Mouse (Mus musculus) monocyte, adult 5-6 weeks (primary cell): ENCODE measurements around the gene Mettl7b. TPM values are rescaled to one million over a fixed set of nuclear protein-coding genes. Genes with fewer than 3 reads are reported as not detected.

Experiments
- ATAC-seq: fragments of 153-309, 156-312 bp; replicated peaks from 2 replicates; pipeline ENCODE4 v1.8.0; 2017; ENCODE audit warnings: mild to moderate bottlenecking; ENCODE audit not compliant: low TSS enrichment, insufficient number of reproducible peaks, severe bottlenecking, poor library complexity, low FRiP score
- total RNA-seq: library from RNA; stranded (forward); fragments of 200-1000, 200-491, 200-594 nt; gene quantifications from 3 replicates; pipeline ENCODE4 v1.2.3, GENCODE M21; 2017

Gene Mettl7b
- total RNA-seq, 1 experiment from 2014 or later: not detected

DNA sequence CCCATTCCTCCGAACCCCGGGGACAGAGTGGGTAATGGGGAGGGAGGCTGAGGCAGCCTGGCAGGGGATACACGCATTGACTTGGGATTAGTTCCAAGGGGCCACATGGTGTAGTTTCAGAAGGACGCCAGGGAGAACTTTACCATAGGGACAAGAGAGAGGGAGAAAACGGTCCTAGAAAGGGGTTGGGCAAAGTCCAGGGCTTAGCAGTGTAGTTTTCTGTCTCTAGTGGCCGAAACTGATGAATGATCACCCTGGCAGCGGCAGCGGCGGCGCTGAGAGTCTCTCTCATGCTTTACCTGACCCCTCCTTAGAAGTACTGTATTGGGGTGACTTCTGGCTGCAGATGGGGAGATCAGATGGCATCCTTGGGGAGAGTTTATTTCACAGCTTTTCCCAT, 2.4 kb downstream of the Mettl7b start:
- ATAC-seq: no peak

DNA sequence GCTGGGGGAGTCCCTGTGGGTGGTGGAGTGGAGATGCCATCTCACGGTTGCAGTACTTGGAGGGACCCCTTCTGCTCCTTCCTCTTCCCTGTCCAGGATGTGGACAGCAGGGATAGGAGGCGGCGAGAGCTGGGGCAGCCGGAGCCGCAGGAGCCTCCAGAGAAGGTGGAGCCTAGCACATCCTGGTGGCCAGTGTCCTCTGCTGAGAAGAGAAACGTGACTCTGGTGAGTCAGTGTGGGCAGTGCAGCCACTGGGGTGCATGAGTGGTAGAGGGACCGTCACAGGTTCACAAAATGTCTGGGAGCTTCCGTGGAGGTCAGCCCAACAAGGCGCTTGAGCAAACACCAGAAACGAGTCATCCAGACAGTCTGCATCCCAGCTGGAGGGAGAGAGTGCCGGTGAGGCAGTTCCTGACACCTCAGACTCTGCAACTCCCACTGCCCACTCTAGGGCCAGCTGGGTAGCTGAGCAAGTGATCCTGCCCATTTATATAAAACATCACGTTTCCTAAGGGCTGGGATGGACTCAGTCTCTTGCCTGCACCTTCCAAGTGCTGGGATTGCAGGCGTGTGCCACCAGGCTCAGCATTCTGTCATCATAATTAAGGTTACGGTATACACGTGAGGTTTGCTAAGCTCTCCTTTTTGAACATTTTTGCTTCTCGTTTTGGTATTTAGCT, 10.4 kb downstream of the Mettl7b start:
- ATAC-seq: no peak

DNA sequence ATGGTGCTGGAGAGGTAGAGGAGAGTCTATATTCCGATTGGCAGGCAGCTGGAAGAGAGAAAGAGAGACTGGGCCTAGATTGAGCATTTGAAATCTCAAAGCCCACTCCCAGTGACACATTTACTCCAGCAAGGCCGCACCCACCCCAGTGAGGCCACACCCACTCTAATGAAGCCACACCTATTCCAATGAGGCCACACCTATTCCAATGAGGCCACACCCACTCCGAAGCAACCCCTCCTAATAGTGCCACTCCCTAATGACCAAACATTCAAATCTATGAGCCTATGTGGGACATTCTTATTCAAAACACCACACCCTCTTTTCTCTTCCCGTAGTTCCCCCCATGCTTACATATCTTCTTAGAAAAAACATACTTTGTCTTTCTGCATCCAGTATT, 13.3 kb downstream of the Mettl7b start:
- no peak for ATAC-seq

DNA sequence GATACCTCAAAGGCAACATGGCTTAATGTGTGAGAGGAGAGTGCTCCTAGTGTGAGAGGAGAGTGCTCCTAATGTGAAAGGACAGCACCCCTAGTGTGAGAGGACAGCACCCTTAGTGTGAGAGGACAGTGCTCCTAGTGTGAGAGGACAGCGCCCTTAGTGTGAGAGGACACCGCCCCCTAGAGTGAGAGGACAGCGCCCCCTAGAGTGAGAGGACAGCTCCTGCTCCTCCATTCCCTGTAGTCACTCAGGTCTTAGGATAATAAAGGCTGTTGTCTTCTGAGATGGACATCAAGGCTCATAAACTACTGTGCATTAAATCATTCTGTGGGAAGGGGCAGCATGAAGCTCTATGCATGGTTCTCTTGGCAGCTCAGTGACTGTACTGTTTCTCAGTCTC, 15.1 kb downstream of the Mettl7b start:
- ATAC-seq: no peak

DNA sequence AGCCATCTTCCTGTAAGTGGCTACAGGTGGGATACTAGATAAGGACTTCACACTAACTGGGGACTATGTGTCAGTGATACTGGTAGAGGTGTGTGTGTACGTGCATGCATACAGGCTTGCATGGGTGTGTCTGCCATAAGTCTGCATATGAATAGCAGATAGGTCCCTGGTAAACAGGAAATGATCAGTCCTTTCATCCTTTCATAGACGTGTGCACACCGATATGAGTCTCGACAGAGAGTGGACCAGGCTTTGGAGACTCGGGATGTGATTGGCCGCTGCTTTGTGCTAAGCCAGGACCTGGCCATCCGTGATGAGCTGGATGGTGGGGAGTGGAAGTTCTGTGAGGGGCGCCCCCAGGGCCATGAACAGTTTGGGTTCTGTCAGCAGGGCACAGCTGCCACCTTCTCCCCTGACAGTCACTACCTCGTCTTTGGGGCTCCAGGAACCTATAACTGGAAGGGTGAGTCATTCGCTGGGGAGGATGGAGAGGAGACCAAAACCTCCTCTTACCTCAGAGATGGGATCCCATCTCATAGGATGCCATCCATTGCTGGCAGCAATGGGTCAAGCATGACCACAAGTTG, 20.2 kb downstream of the Mettl7b start:
- no peak for ATAC-seq

DNA sequence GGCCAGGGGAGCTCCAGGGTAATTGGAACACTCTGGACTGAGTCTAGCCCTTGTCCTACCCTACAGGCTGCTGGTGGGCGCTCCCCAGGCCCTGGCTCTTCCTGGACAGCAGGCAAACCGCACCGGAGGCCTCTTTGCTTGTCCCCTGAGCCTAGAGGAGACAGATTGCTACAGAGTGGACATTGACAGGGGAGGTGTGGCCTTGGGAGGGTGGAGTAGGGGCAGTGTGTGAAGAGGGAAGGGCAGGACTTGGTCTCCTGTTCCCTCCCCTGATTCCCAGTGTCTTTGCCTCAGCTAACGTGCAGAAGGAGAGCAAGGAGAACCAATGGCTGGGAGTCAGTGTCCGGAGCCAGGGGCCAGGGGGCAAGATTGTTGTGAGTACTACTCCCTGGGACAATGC, 21.8 kb downstream of the Mettl7b start:
- ATAC-seq: no peak

DNA sequence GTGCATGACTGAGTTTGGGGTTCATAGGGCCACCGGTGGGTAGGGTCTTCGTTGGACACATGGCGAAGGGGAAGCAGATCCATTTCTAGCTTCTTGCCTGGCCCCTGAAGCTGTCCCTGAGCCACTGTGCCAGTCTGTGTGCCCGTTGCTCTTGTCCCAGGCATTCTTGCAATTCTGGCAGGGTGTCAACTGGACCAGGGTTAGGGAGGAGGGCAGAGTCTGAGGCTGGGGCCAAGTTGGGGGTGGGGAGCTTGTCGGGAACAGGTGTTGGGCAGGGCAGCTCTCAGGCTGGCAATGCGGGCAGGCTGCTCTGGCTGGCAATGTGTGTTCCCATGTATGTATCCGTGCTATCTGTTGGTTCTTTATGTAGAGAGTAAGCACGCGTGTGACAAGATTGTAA, 22.3 kb downstream of the Mettl7b start:
- ATAC-seq: no peak

DNA sequence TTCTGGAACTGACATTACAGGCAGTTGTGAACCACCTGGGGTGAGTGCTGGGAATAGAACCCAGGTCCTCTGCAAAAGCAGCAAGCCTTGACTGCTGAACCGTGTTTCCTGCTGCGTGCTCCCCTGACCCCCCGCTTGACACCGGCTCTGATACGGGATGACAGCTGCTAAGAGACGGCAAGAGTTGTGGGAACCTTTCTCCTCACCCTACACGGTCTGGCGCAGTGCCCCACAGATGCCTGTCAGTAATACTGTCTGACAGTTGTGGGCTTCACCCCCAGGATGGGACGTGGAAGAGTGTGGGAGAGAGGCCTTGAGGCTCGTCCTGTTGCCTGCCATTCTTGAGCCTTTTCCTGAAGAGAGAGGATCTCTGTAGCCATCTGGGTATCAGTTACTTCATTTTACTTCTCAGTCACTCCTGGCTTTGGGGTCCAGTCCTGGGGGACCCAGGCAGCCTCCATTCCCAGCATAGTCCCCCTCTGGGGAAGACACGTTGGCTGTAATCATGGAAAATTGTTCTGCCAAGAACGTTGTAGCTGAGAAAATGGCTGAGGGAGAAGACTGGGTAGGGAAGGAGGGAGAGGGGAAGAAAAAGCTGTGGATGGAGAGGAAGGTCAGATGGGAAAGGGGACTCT, 22.9 kb downstream of the Mettl7b start:
- no peak for ATAC-seq

DNA sequence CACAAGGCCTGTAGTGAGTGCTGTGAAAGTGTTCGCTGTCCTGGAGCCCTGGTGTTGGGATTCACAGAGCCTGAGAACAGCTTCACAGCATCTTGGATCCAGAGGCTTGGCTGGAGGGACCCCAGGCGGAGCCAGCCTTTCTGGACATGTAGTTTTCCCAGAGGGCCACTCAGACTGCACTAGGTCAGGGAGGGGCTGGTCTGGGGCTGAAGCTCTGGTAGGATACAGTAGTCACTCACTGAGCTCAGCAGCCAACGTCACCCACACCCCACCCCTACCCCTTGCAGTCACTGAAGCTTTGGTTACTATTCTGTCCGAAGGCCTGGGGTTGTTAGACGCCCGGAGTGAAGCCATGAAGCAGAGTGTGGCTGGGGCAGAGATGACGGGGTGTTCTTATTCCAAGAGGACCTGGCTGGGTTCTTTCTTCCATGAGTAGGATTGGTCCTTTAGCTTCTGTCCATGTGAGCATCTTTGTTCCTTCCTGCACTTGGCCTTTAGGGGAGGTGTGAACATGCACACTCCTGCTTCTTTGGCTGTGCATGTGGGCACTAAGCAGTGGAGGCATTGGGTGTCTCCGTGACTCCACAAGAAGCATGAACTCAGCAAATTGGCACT, 24.9 kb downstream of the Mettl7b start:
- no peak for ATAC-seq

DNA sequence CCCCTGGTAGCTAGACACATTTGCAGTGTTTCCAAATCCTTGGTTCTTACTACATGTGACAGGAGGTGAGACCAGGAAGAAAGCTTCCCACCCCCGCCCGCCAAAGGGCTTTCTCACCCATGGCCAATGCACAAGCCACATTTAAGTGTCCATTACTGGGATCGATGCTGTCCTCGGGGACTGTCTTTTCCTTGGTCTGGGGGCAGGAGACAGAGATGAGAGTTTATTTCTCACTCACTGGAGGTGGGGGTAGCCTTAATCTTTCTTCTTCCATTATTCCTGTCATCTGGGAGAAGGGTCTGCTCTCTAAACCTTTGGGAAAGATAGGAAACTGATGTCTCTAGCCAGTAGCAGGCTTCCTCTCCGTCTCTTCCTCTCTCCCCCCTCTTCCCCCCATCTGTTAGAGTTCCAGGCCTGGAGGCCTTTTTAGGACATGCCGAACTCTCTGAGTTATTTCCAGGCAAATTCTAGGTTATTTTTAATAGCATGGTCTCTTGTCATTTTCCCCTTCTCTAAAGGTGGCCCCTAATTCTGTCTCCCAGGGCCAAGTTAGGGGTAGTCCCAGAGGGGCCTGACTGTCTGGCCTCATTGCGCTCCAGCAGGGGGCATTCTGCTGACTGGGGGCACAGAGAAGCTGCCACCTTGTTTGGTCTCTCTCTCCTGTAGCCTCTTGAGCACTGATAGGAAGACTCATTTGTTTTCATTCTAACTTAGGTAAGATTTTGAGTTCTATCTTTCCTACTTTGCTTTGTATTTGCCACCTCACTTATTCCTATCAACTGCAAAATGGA, 25.6 kb downstream of the Mettl7b start:
- ATAC-seq: no peak

DNA sequence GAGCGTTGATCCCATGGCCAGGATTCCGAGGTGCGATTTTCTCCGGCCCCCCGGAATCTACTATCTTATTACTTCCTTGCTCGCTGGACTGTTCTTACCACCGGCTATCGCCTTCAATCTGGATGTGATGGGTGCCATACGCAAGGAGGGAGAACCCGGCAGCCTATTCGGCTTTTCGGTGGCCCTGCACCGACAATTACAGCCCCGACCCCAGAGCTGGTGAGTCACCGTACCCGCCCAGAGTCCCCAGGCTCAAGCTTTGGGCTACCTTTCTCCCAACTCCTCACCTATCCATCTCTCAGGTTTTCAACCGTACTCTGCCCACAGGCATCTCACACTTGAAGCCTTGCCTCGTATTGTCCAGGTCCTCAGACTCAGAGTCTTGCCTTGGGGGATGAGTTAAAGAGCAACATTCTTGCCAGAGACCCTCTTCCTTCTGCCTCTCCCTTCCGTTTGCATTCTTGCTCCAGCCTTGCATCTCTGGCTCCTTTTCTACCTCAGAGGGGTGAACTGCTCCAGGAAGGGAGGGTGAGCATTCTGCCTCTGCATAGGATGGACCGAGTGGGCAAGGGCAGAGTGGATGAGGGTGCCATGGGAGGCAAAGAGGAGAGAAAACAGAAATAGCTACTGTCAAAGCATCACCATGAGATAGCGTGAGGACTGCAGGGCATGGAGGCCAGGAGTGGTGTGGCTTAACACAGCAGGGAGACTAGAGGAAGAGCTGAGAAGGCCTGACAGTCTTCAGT, 26.6 kb downstream of the Mettl7b start:
- no peak for ATAC-seq

DNA sequence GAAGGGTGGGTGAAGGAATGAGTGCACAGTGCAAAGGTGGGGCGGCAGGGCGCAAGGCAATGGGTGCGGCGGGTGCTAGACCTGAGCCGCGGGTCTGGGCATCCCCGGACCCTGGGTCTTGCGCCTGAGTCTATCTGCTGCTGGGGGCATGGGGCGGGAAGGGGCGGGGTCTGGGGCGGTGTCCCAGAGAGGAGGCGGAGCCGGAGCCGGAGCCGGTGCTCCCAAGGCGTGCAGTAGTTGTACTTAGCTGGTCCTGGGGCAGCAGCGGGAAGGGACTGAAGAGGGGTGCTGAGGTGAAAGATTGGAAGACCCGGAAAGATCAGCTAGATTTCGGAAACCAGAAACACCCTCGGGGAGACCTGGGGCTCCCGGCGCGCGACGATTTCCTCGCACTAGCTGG, 27.2 kb downstream of the Mettl7b start, which contains the start of gene Itga7:
Gene Itga7 (plus strand): TSS at position 245 of the 400 bp plus-strand sequence.
- no peak for ATAC-seq

DNA sequence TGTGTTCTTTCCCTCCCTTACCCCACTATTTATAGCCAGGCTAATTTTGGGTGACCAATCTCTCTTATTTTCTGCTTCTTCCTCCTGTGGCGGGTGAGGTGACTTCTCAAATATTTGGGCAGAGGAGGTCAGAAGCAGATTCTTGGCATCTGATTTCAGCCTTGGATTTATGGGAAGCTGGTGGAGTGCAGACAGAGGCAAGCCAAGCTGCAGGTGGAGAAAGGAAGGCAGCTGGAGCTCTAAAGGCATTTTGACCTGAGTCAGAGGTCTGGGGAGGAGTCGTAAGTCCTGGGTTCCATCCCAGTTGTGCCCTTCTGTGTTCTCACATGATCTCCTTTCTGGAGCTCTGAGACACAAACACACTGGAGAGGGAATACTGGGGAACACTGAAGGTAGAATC, 29.3 kb downstream of the Mettl7b start:
- ATAC-seq: no peak

DNA sequence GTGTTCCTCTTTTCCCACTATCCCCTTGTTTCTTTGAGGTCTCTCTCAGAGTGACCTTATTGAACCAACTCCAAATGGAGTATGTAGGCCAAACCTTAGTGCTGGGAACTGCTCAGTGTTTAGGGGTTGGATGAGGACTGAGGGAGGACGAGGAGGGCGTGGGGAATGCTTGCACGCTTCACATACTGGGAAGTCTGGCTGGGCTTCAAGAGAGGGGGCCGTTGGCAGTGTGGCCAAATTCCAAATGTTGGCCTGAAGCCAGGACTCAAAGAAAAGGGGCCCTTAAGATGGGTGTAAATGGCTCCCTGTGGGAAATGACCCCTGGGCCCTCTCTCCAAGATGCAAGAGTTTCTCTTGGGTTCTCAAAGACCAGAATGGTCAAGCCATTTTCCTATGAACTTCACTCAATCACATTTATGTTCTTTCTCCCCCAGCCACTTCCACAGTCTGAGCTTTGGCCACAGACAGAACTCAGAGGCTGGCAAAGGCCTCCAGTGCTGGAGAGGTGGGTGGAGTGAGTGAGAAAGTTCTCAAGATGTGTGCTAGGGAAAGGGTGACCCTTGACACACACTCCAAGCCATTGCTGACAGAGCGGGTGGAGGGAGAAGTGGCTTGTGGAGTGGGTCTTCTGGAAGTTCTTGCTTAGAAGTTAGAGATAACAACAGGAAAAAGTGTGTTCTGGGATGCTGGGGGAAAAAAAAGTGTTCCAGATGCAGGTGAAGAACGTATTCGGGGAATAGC, 31.0 kb downstream of the Mettl7b start:
- ATAC-seq: no peak

DNA sequence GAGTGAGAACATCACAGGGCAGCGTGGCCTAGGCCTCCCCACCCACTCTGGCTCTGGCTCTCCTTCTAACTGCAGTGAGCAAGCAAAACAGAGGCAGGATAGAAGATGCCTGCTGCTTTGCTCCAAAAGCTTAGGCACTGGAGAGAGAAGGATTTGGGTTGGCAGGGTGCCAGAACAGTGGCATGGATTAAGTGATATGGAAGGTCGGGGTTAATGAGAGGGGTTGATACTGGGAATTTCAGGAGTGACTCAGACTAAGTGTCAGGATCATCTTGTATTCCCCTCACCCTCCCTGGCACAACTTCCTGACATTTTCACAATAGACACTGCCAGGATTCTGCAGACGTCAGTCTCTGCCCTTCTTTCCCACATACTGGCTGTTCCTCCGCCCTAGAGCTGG, 32.4 kb downstream of the Mettl7b start:
- ATAC-seq: no peak

DNA sequence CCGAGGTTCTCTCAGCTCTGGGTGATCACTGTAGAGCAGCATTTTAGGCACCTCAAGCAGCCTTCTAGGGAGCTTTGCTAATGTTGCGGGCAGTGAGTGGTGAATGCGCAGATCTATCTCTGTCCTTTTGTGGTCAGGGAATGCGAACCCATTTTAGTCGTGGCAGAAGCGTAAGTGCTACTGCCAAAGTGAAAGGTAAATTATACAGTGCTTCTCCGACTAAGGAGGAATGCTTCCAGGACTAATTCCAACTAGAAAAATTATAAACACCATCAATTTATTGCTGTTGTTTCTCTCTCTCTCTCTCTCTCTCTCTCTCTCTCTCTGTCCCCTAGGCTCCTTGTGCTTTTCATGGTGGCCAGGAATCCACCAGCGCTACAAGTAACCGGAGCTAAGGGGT, 36.9 kb downstream of the Mettl7b start, which contains the start of gene Bloc1s1:
Gene Bloc1s1 (minus strand): TSS at position 101 of the 400 bp plus-strand sequence.
- ATAC-seq: no peak

DNA sequence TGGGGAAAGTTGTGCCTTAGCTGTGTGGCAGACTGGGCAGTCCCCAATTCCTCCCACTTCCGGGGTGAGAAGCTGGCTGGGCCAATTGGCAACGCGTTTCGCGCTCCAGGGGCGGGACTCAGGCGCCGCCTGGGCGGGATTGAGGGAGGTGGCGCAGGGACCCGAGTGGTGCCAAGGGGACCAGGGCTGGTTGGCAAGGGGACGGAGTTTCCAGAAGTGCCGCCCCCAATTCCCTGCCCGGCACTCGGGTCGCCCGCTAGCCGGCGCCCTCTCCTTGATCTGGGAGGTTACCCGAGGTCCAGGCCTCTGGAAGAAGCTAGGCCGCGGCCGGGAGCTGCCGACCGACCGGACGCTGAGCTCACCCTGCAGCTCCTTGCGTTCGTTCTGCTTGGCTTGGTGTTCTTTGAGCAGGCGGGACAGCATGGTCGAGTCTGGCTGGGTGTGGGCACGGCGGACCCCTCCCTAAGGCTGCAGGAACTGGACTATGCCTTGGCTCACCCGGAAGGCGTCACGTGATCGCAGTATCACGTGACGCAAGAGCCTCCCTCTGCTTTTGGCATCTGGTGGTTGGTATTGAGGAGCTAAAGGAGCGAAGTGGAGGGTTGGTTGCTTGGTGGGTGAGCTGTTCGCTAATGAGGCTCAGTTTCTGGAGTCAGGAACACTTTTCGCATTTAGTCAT, 37.6 kb downstream of the Mettl7b start:
- peak; percentile 88 for ATAC-seq

DNA sequence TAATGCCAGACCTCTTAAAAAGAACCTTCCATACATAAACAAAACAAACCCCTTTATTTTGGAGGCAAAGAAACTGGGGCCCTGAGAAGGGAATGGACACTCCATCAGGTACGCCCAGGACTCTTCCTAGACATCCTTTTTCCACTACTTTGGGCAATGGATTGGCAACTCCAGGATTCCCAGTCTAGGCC, 38.1 kb downstream of the Mettl7b start, which contains the start of gene Rdh5:
Gene Rdh5 (minus strand): TSS at position 67 of the 191 bp plus-strand sequence.
- no peak for ATAC-seq
